Mouse (Mus musculus) embryonic facial prominence, embryonic 14.5 days (tissue): ENCODE measurements at regions not wholly inside any gene's neighbourhood (a gene's known extent, or its start where the extent isn't known, plus 50 kb on each side); places are given as distances from the start of the nearest gene placed in this dataset.

Experiments
- ATAC-seq: fragments of 200-750 bp; cut with Nextera tagmentation; 2 replicates; pipeline ENCODE4 v1.8.0; 2017; ENCODE audit warnings: low read depth, moderate number of reproducible peaks, moderate TSS enrichment
- DNase-seq: peaks from one replicate; pipeline ENCODE4 v3.0.0-alpha.2; 2015; ENCODE audit warnings: low spot score
- H3K27ac ChIP-seq: fragments of 300-500 bp; sonication (generic); replicated peaks from 2 replicates; pipeline ENCODE4 v1.5.1; 2014; ENCODE audit warnings: low read depth, mild to moderate bottlenecking, low read length, moderate library complexity
- H3K27me3 ChIP-seq: fragments of 300-500 bp; sonication (generic); replicated peaks from 2 replicates; pipeline ENCODE4 v1.6.1; 2014; ENCODE audit warnings: low read length; ENCODE audit not compliant: control insufficient read depth, insufficient read depth
- H3K36me3 ChIP-seq: fragments of 300-500 bp; sonication (generic); 2 replicates; pipeline ENCODE4 v1.6.1; 2014; ENCODE audit warnings: low read length, mixed read lengths; ENCODE audit not compliant: control insufficient read depth, insufficient read depth
- H3K4me1 ChIP-seq: fragments of 300-500 bp; sonication (generic); 2 replicates; pipeline ENCODE4 v1.6.1; 2014; ENCODE audit warnings: antibody characterized with exemption, low read length; ENCODE audit not compliant: control insufficient read depth, insufficient read depth
- H3K4me2 ChIP-seq: fragments of 300-500 bp; sonication (generic); 2 replicates; pipeline ENCODE4 v1.6.1; 2014; ENCODE audit warnings: low read depth, mild to moderate bottlenecking, low read length, moderate library complexity, mixed read lengths
- H3K4me3 ChIP-seq: fragments of 300-500 bp; sonication (generic); 2 replicates; pipeline ENCODE4 v1.5.1; 2014; ENCODE audit warnings: low read depth, mild to moderate bottlenecking, low read length
- H3K9ac ChIP-seq: fragments of 300-500 bp; sonication (generic); 2 replicates; pipeline ENCODE4 v1.6.1; 2014; ENCODE audit warnings: low read depth, mild to moderate bottlenecking, low read length, moderate library complexity, mixed read lengths
- H3K9me3 ChIP-seq: fragments of 300-500 bp; sonication (generic); 2 replicates; pipeline ENCODE4 v1.6.1; 2016; ENCODE audit warnings: low read length; ENCODE audit not compliant: control insufficient read depth
- WGBS: fragments of 180-500 bp; shearing (Covaris S2); extraction: QIAGEN DNeasy Blood & Tissue Kit; methylation state at CpG from one replicate; pipeline ENCODE4 v1.1.7; 2014; 5-methylcytosine and 5-hydroxymethylcytosine counted together

DNA sequence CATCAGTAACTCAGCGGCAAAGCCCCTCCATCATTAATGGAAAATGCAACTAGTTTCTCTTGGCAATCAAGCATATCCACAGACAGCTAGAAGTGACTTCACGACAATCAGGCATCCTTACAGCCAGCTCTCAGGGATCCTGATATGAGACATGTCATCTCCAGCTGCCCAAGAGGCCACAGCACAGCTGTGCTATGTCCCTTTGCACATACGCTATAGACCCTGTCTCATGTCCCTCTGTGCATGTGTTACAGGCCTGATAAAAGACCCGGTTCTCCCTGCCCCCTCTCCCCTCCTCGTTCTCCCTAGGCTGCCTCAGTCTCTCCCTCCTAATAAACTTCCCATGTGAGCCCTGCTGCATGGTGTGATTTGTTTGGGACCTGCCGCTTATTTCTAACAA is 561.5 kb downstream of the Mdfic start:
- Histone ChIP-seq H3K27me3 (no peaks in the 10 kb centered on the region), H3K4me1 (no peaks in the 10 kb centered on the region), H3K9ac (no peak overlapping the region), H3K9me3 (no peaks in the 10 kb centered on the region), H3K4me2 (no peak overlapping the region), H3K27ac (no peak overlapping the region), H3K4me3 (no peak overlapping the region), H3K36me3 (no peaks in the 10 kb centered on the region)
- no peak for DNase-seq
- ATAC-seq, result no peak
- WGBS, result 93% methylated on average over 6 of the region's 6 CpGs
